In the genomic region with DNA sequence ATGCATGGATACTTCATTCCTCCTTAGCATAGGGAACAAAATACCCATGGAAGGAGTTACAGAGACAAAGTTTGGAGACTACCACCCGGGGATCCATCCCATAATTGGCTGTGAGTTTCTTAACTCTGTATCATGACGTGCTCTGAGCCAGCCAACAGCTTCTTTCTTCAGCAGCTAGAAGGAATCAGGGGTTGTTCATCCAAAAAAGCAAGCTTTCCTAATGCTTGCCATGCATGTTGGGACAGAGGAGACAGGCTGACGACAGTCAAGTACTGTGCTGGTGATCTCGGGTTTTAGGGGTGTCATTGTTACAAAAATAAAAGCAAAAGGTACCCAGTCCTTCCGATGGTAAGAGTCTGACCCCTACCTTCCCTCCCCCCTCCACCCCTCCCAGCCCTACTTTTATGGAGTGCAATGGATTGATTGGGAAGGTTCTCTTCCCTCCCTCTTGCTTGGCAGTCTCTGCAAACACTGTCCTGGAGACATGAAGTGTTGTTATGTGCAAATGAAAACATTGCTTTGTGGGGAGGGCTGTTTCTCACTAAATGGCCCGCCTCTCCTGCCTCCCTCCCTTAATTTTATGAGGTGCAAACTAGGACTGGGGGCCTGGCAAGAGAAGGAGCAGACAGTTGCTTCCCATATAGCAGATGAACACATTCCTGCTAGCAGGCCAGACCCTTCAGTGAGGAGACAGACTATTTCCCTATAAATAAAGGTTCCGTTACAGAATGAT, we compare ENCODE assay signal across 18 mouse cellular contexts.
A peak's percentile ranks its signal among the peaks of the same experiment; 100 is the strongest.
DNase-seq lines count a peak whose midpoint lies in the region; ATAC-seq and TF ChIP-seq lines count a peak whose summit lies in the region.
"Had no signal": no experiment of that assay in that cellular context is flagged by ENCODE, and none has a peak within 500 bp of the region (broad histone marks: within the 10 kb centered on the region; RNA-seq: fewer than 3 reads in every experiment).

No protein-coding gene starts in this region.

- H3K4me3 ChIP-seq in forebrain, postnatal 0 days (ENCODE audit: low read depth, low read length), result no peak overlapping the region
- no peak overlapping the region for H3K4me3 ChIP-seq in forebrain, embryonic 13.5 days
- H3K4me3 ChIP-seq in lung, embryonic 15.5 days, result no peak overlapping the region
- H3K4me3 ChIP-seq: embryonic facial prominence, embryonic 12.5 days; forebrain, embryonic 12.5 days; heart, adult 2 months; heart, embryonic 15.5 days; hindbrain, embryonic 10.5 days had no signal

- peak; percentile 65 for ATAC-seq in forebrain, postnatal 0 days
- ATAC-seq in forebrain, embryonic 13.5 days, result no peak
- ATAC-seq in lung, embryonic 15.5 days (ENCODE audit: borderline replicate concordance, extremely low read depth, low FRiP score, low TSS enrichment), result peak; percentile 83

- TF ChIP-seq CTCF in forebrain, postnatal 0 days (IDR thresholded peaks at IDR 0.05; ENCODE audit: low read depth), result no peak

- H3K9me3 ChIP-seq in forebrain, postnatal 0 days (ENCODE audit: low read length), result no peaks in the 10 kb centered on the region
- no peaks in the 10 kb centered on the region for H3K9me3 ChIP-seq in forebrain, embryonic 13.5 days (replicated peaks)
- no peaks in the 10 kb centered on the region for H3K9me3 ChIP-seq in lung, embryonic 15.5 days
- H3K9me3 ChIP-seq: embryonic facial prominence, embryonic 12.5 days; forebrain, embryonic 12.5 days; heart, embryonic 15.5 days; hindbrain, embryonic 10.5 days had no signal

- H3K27me3 ChIP-seq in forebrain, postnatal 0 days (ENCODE audit: insufficient read depth, low read length), result no peaks in the 10 kb centered on the region
- H3K27me3 ChIP-seq in forebrain, embryonic 13.5 days, result no peaks in the 10 kb centered on the region
- no peaks in the 10 kb centered on the region for H3K27me3 ChIP-seq in lung, embryonic 15.5 days
- H3K27me3 ChIP-seq: embryonic facial prominence, embryonic 12.5 days; forebrain, embryonic 12.5 days had no signal

- no peak overlapping the region for H3K4me2 ChIP-seq in forebrain, postnatal 0 days (ENCODE audit: low read depth)
- H3K4me2 ChIP-seq in forebrain, embryonic 13.5 days, result no peak overlapping the region
- H3K4me2 ChIP-seq in lung, embryonic 15.5 days, result no peak overlapping the region
- H3K4me2 ChIP-seq: embryonic facial prominence, embryonic 12.5 days; forebrain, embryonic 12.5 days; heart, embryonic 11.5 days; heart, embryonic 15.5 days; hindbrain, embryonic 14.5 days had no signal

- no peaks in the 10 kb centered on the region for H3K36me3 ChIP-seq in forebrain, postnatal 0 days (ENCODE audit: insufficient read depth)
- no peaks in the 10 kb centered on the region for H3K36me3 ChIP-seq in forebrain, embryonic 13.5 days (ENCODE audit: poor library complexity, severe bottlenecking)
- H3K36me3 ChIP-seq in lung, embryonic 15.5 days, result no peaks in the 10 kb centered on the region
- H3K36me3 ChIP-seq: embryonic facial prominence, embryonic 12.5 days; forebrain, embryonic 12.5 days; heart, embryonic 15.5 days; hindbrain, embryonic 10.5 days had no signal

- 66% methylated on average over 7 of the region's 7 CpGs for WGBS in forebrain, postnatal 0 days
- WGBS in forebrain, embryonic 13.5 days, result 80% methylated on average over 7 of the region's 7 CpGs
- 39% methylated on average over 7 of the region's 7 CpGs for WGBS in lung, embryonic 15.5 days

- H3K4me1 ChIP-seq in forebrain, postnatal 0 days (ENCODE audit: insufficient read depth), result peaks cover 6% of the 10 kb centered on the region; the same call in 1 of the 2 replicates
- H3K4me1 ChIP-seq in forebrain, embryonic 13.5 days, result peaks cover 22% of the 10 kb centered on the region
- H3K4me1 ChIP-seq in lung, embryonic 15.5 days, result peaks cover 33% of the 10 kb centered on the region

- DNase-seq in forebrain, postnatal 0 days, result peak; percentile 35
- DNase-seq in lung, postnatal 25 days (ENCODE audit: low spot score), result no peak
- DNase-seq in forelimb bud, embryonic 11.5 days (ENCODE audit: low read depth, low spot score), result peak; percentile 31
- DNase-seq in lung, postnatal 4 days, result peak; percentile 53 to 75
- DNase-seq in natural killer cell, adult 2 months (ENCODE audit: low spot score in 2 of 2), result no peak
- DNase-seq: adrenal gland, postnatal 10 days; cerebellum, adult 11-12 months; cerebellum, adult 9-10 months; cerebellum, postnatal 25 days; heart, adult 2 months had no signal

- H3K27ac ChIP-seq in forebrain, postnatal 0 days (ENCODE audit: low read depth, low read length), result no peak overlapping the region
- no peak overlapping the region for H3K27ac ChIP-seq in forebrain, embryonic 13.5 days
- H3K27ac ChIP-seq in lung, embryonic 15.5 days, result peak overlapping the region; percentile 91
- H3K27ac ChIP-seq: forebrain, embryonic 12.5 days; heart, adult 2 months; heart, embryonic 15.5 days; hindbrain, embryonic 10.5 days; hindbrain, embryonic 14.5 days had no signal

- H3K9ac ChIP-seq in forebrain, postnatal 0 days, result no peak overlapping the region
- no peak overlapping the region for H3K9ac ChIP-seq in forebrain, embryonic 13.5 days
- H3K9ac ChIP-seq in lung, embryonic 15.5 days, result no peak overlapping the region
- H3K9ac ChIP-seq: embryonic facial prominence, embryonic 12.5 days; forebrain, embryonic 12.5 days; heart, embryonic 15.5 days; hindbrain, embryonic 14.5 days had no signal

Comparison
In these comparisons a context has a peak if more than half of its experiments do, and no peak if none do; other contexts are left out.
1. DNase-seq: peak in forebrain, postnatal 0 days (single experiment), forelimb bud, embryonic 11.5 days (single experiment) and lung, postnatal 4 days (2 of 2); none in lung, postnatal 25 days (single experiment) and natural killer cell, adult 2 months (0 of 2).